ENCODE assay signal across 30 mouse cellular contexts in the genomic region with DNA sequence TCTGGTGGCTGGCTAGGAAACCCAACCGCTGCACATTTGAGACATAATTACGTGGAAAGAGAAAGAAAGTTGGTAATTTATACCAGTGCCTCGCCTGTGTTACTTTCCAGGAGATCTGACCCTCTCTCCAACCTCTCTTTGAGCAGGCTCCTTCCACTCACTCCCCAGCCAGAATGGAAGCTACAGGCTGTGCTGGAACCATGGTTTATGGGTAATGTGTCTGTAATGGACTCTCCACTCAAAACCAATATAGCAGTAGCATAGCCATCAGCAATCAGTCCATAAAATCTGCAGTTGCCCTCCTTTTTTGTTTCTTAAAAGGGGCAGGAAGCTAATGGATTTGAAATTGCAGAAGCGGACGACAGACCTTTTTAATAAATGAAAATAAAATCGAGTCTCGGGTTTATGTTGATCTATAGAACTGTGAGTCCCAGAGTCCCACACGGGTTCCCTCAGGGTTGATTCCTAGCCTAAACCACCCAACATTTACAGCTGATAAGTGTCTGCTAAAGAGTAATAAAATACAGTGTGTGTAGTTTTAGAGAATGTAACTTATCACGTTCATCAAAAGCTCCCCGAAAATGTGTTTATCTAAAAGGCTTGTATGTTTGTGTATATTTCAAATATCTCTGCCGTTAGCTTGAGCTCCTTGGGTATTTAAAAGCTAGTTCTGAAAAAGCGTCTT.
DNase-seq lines count a peak whose midpoint lies in the region; ATAC-seq and TF ChIP-seq lines count a peak whose summit lies in the region.
"Had no signal": no experiment of that assay in that cellular context is flagged by ENCODE, and none has a peak within 500 bp of the region (broad histone marks: within the 10 kb centered on the region; RNA-seq: fewer than 3 reads in every experiment).

No protein-coding gene starts in this region.

- H3K4me1 ChIP-seq in embryonic facial prominence, embryonic 11.5 days (ENCODE audit: control insufficient read depth, insufficient read depth, low read length), result no peaks in the 10 kb centered on the region
- H3K4me1 ChIP-seq in embryonic facial prominence, embryonic 10.5 days, result 0 out of 2 replicates have a peak, but pooled peaks cover 7% of the 10 kb centered on the region
- H3K4me1 ChIP-seq in lung, embryonic 14.5 days (ENCODE audit: insufficient read depth), result 0 out of 2 replicates have a peak, but pooled peaks cover 2% of the 10 kb centered on the region
- H3K4me1 ChIP-seq in neural tube, embryonic 15.5 days, result no peaks in the 10 kb centered on the region
- H3K4me1 ChIP-seq in limb, embryonic 12.5 days (replicated peaks), result peaks cover 14% of the 10 kb centered on the region; the same call in 1 of the 2 replicates
- H3K4me1 ChIP-seq: forebrain, embryonic 12.5 days; forebrain, embryonic 15.5 days; heart, embryonic 12.5 days; heart, embryonic 15.5 days; hindbrain, embryonic 10.5 days; hindbrain, embryonic 13.5 days had no signal

- H3K9ac ChIP-seq in embryonic facial prominence, embryonic 11.5 days (replicated peaks; ENCODE audit: low read length), result no peak overlapping the region
- H3K9ac ChIP-seq in lung, embryonic 14.5 days, result no peak overlapping the region
- no peak overlapping the region for H3K9ac ChIP-seq in neural tube, embryonic 15.5 days (replicated peaks)
- H3K9ac ChIP-seq in limb, embryonic 12.5 days (replicated peaks), result no peak overlapping the region
- H3K9ac ChIP-seq: embryonic facial prominence, embryonic 13.5 days; forebrain, embryonic 12.5 days; forebrain, embryonic 15.5 days; heart, embryonic 12.5 days; heart, embryonic 15.5 days; hindbrain, embryonic 13.5 days had no signal

- H3K4me2 ChIP-seq in embryonic facial prominence, embryonic 11.5 days (ENCODE audit: low read depth, low read length), result no peak overlapping the region
- peak overlapping the region; percentile 1 for H3K4me2 ChIP-seq in lung, embryonic 14.5 days
- H3K4me2 ChIP-seq in neural tube, embryonic 15.5 days, result no peak overlapping the region
- no peak overlapping the region for H3K4me2 ChIP-seq in limb, embryonic 12.5 days
- H3K4me2 ChIP-seq: embryonic facial prominence, embryonic 13.5 days; forebrain, embryonic 12.5 days; forebrain, embryonic 15.5 days; heart, embryonic 12.5 days; heart, embryonic 15.5 days; hindbrain, embryonic 13.5 days had no signal

- TF ChIP-seq CTCF in lung, embryonic 14.5 days (IDR thresholded peaks at IDR 0.05; ENCODE audit: low read depth), result no peak

- WGBS in embryonic facial prominence, embryonic 11.5 days, result 65% methylated on average over 12 of the region's 12 CpGs
- WGBS in embryonic facial prominence, embryonic 10.5 days, result 81% methylated on average over 12 of the region's 12 CpGs
- 34% methylated on average over 12 of the region's 12 CpGs for WGBS in lung, embryonic 14.5 days
- 76% methylated on average over 12 of the region's 12 CpGs for WGBS in neural tube, embryonic 15.5 days
- 29% methylated on average over 12 of the region's 12 CpGs for WGBS in limb, embryonic 12.5 days

- peak; percentile 5 for DNase-seq in embryonic facial prominence, embryonic 11.5 days (ENCODE audit: low spot score)
- DNase-seq in embryonic facial prominence, embryonic 10.5 days (ENCODE audit: low spot score), result no peak
- peak; percentile 70 for DNase-seq in lung, embryonic 14.5 days
- no peak for DNase-seq in lung, postnatal 10 days
- DNase-seq in neural tube, embryonic 10.5 days (ENCODE audit: extremely low spot score, low spot score), result peak; percentile 4
- no peak for DNase-seq in retina, postnatal 1 day
- DNase-seq: adrenal gland, postnatal 14 days; B cell, adult 2 months; cerebellum, adult 11 months; cerebellum, adult 2 months; cerebellum, adult 9-11 months; cerebellum, postnatal 25 days; gastrocnemius, postnatal 10 days; gastrocnemius, postnatal 36 days; heart, postnatal 10 days; heart, postnatal 36 days had no signal

- H3K9me3 ChIP-seq in embryonic facial prominence, embryonic 11.5 days (replicated peaks; ENCODE audit: control insufficient read depth, low read length), result no peaks in the 10 kb centered on the region
- H3K9me3 ChIP-seq in embryonic facial prominence, embryonic 10.5 days, result no peaks in the 10 kb centered on the region
- H3K9me3 ChIP-seq in lung, embryonic 14.5 days (ENCODE audit: low read depth, low read length), result no peaks in the 10 kb centered on the region
- no peaks in the 10 kb centered on the region for H3K9me3 ChIP-seq in neural tube, embryonic 15.5 days (replicated peaks)
- no peaks in the 10 kb centered on the region for H3K9me3 ChIP-seq in limb, embryonic 12.5 days
- H3K9me3 ChIP-seq: embryonic facial prominence, embryonic 13.5 days; forebrain, embryonic 12.5 days; forebrain, embryonic 15.5 days; heart, embryonic 12.5 days; heart, embryonic 15.5 days; hindbrain, embryonic 10.5 days; hindbrain, embryonic 13.5 days had no signal

- H3K27me3 ChIP-seq in embryonic facial prominence, embryonic 11.5 days (ENCODE audit: control insufficient read depth, insufficient read depth, low read length), result no peaks in the 10 kb centered on the region
- no peaks in the 10 kb centered on the region for H3K27me3 ChIP-seq in embryonic facial prominence, embryonic 10.5 days (replicated peaks; ENCODE audit: low read depth, poor library complexity, severe bottlenecking)
- H3K27me3 ChIP-seq in lung, embryonic 14.5 days (ENCODE audit: insufficient read depth, low read length), result no peaks in the 10 kb centered on the region
- no peaks in the 10 kb centered on the region for H3K27me3 ChIP-seq in neural tube, embryonic 15.5 days (replicated peaks)
- no peaks in the 10 kb centered on the region for H3K27me3 ChIP-seq in limb, embryonic 12.5 days
- H3K27me3 ChIP-seq: CH12.LX; forebrain, embryonic 12.5 days; forebrain, embryonic 15.5 days; heart, embryonic 12.5 days; heart, embryonic 15.5 days; hindbrain, embryonic 13.5 days had no signal

- no peaks in the 10 kb centered on the region for H3K36me3 ChIP-seq in embryonic facial prominence, embryonic 11.5 days (replicated peaks; ENCODE audit: control insufficient read depth, insufficient read depth, low read depth, low read length)
- H3K36me3 ChIP-seq in embryonic facial prominence, embryonic 10.5 days (replicated peaks), result no peaks in the 10 kb centered on the region
- no peaks in the 10 kb centered on the region for H3K36me3 ChIP-seq in lung, embryonic 14.5 days (ENCODE audit: insufficient read depth)
- H3K36me3 ChIP-seq in neural tube, embryonic 15.5 days, result no peaks in the 10 kb centered on the region
- H3K36me3 ChIP-seq in limb, embryonic 12.5 days, result no peaks in the 10 kb centered on the region
- H3K36me3 ChIP-seq: embryonic facial prominence, embryonic 13.5 days; forebrain, embryonic 12.5 days; forebrain, embryonic 15.5 days; G1E; heart, embryonic 12.5 days; heart, embryonic 15.5 days; hindbrain, embryonic 10.5 days; hindbrain, embryonic 13.5 days had no signal

- H3K27ac ChIP-seq in embryonic facial prominence, embryonic 11.5 days (replicated peaks; ENCODE audit: low read depth, low read length), result no peak overlapping the region; the same call in 1 of the 2 replicates
- H3K27ac ChIP-seq in embryonic facial prominence, embryonic 10.5 days (replicated peaks), result no peak overlapping the region
- peak overlapping the region; percentile 31; the same call in 1 of the 2 replicates for H3K27ac ChIP-seq in lung, embryonic 14.5 days (ENCODE audit: low read depth)
- no peak overlapping the region for H3K27ac ChIP-seq in neural tube, embryonic 15.5 days (replicated peaks)
- H3K27ac ChIP-seq in limb, embryonic 12.5 days, result peak overlapping the region; percentile 12; the same call in 1 of the 2 replicates
- H3K27ac ChIP-seq: embryonic facial prominence, embryonic 13.5 days; forebrain, embryonic 12.5 days; forebrain, embryonic 15.5 days; heart, embryonic 15.5 days; hindbrain, embryonic 10.5 days; hindbrain, embryonic 13.5 days had no signal

- no peak overlapping the region for H3K4me3 ChIP-seq in embryonic facial prominence, embryonic 11.5 days (ENCODE audit: low read depth, low read length)
- H3K4me3 ChIP-seq in embryonic facial prominence, embryonic 10.5 days, result no peak overlapping the region
- H3K4me3 ChIP-seq in lung, embryonic 14.5 days (ENCODE audit: low read depth, low read length), result no peak overlapping the region
- no peak overlapping the region for H3K4me3 ChIP-seq in neural tube, embryonic 15.5 days (replicated peaks)
- no peak overlapping the region for H3K4me3 ChIP-seq in limb, embryonic 12.5 days (replicated peaks)
- H3K4me3 ChIP-seq: embryonic facial prominence, embryonic 13.5 days; erythroblast, embryonic 14.5 days; forebrain, embryonic 12.5 days; forebrain, embryonic 15.5 days; heart, embryonic 12.5 days; heart, embryonic 15.5 days; hindbrain, embryonic 10.5 days; hindbrain, embryonic 13.5 days had no signal

- no peak for ATAC-seq in embryonic facial prominence, embryonic 11.5 days (replicated peaks; ENCODE audit: insufficient number of reproducible peaks, low FRiP score, low TSS enrichment, low read depth)
- peak; percentile 80; the same call in 1 of the 2 replicates for ATAC-seq in lung, embryonic 14.5 days (ENCODE audit: insufficient read depth)
- ATAC-seq in neural tube, embryonic 15.5 days (ENCODE audit: low FRiP score), result no peak
- no peak for ATAC-seq in limb, embryonic 12.5 days (ENCODE audit: insufficient number of reproducible peaks, insufficient read depth, low FRiP score, low TSS enrichment, low read depth)
- ATAC-seq: forebrain, embryonic 15.5 days; hindbrain, embryonic 16.5 days; Patski had no signal

Comparison
In these comparisons a context has a peak if more than half of its experiments do, and no peak if none do; other contexts are left out.
1. DNase-seq: peak in embryonic facial prominence, embryonic 11.5 days (single experiment), lung, embryonic 14.5 days (single experiment) and neural tube, embryonic 10.5 days (single experiment); none in embryonic facial prominence, embryonic 10.5 days (single experiment), lung, postnatal 10 days (single experiment) and retina, postnatal 1 day (single experiment).
2. H3K27ac ChIP-seq: peak in lung, embryonic 14.5 days (single experiment) and limb, embryonic 12.5 days (single experiment); none in embryonic facial prominence, embryonic 11.5 days (single experiment), embryonic facial prominence, embryonic 10.5 days (single experiment) and neural tube, embryonic 15.5 days (single experiment).